Mouse (Mus musculus) ES-E14 (cell line): Measurements from ENCODE around the gene Mysm1.

Experiments used
- MAFK ChIP-seq: IDR thresholded peaks from 2 replicates; pipeline ENCODE4 v1.6.1; 2014; ENCODE audit warnings: mild to moderate bottlenecking, low read depth, low read length, inconsistent platforms; ENCODE audit not compliant: insufficient read depth
- ZC3H11A ChIP-seq: IDR thresholded peaks from 2 replicates; pipeline ENCODE4 v1.6.1; 2012; ENCODE audit warnings: low read depth, mild to moderate bottlenecking, inconsistent platforms, low read length, borderline replicate concordance

DNA sequence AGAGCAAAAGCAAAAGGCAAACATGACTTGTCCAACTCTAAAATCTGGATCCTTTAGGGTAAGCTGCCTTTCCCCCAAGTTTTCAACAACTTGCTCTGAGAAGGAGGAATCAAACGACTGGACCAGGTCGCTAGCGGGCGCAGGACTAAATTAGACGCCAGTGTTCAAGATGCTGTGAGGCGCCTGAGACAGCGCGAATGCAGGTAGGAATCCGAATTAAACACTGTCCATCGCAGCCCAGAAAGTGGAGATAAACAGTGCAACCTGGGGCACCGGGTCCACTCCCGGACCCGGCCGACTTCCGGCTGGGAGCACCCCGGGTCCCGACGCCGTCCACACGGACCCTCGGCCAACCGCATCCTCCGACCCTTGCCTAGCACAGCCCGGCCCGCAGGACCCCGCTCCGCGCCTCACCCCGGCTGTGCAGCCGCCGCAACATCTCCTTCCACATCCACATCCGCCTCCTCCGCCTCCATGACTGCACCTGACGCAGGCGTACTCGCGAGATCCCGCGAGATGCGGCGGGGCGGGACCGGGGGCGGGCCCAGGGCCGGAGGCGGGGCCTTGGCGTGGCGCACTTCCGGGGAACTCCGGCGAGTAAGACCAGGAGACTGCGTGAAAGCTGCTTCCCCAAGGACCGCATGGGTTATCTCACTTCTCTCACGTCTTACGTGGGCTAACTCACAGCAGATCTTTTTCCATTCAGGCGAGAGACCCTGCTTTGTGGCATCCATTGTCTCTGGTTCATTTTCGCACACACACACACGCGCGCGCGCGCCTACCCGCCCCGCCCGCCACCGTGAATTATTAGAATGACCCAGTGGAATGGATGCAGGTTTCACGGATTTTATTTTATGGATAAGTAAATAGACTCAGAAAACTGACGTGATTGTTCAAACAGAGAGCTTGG lies at the start of gene Mysm1:
- no peak for TF ChIP-seq MAFK
- TF ChIP-seq ZC3H11A: no peak
